Mouse (Mus musculus) brown adipose tissue, adult 24 weeks (tissue): ENCODE results near the gene Brat1. TPM values are rescaled to one million over a fixed set of nuclear protein-coding genes. Genes with fewer than 3 reads are reported as not detected.

Experiments
- H3K27ac ChIP-seq: fragments of 200-500 bp; replicated peaks from 2 replicates; pipeline ENCODE4 v1.5.1; 2012; ENCODE audit warnings: low read depth, mild to moderate bottlenecking, low read length
- H3K4me1 ChIP-seq: fragments of 200-500 bp; 2 replicates; pipeline ENCODE4 v1.6.1; 2012; ENCODE audit warnings: low read length, mixed read lengths; ENCODE audit not compliant: control insufficient read depth, insufficient read depth, insufficient read length
- H3K4me3 ChIP-seq: fragments of 200-500 bp; 2 replicates; pipeline ENCODE4 v1.5.1; 2012; ENCODE audit warnings: low read depth, mild to moderate bottlenecking, low read length, moderate library complexity; ENCODE audit not compliant: insufficient read depth
- polyA plus RNA-seq: library from polyadenylated mRNA; stranded (reverse); fragments of >200 nt; gene quantifications from 2 replicates; pipeline ENCODE4 v1.2.4, GENCODE M21; 2012; ENCODE audit not compliant: missing spikeins, insufficient read depth, insufficient read length

Gene Brat1
- polyA plus RNA-seq, 1 experiment, result 5.1 TPM

DNA sequence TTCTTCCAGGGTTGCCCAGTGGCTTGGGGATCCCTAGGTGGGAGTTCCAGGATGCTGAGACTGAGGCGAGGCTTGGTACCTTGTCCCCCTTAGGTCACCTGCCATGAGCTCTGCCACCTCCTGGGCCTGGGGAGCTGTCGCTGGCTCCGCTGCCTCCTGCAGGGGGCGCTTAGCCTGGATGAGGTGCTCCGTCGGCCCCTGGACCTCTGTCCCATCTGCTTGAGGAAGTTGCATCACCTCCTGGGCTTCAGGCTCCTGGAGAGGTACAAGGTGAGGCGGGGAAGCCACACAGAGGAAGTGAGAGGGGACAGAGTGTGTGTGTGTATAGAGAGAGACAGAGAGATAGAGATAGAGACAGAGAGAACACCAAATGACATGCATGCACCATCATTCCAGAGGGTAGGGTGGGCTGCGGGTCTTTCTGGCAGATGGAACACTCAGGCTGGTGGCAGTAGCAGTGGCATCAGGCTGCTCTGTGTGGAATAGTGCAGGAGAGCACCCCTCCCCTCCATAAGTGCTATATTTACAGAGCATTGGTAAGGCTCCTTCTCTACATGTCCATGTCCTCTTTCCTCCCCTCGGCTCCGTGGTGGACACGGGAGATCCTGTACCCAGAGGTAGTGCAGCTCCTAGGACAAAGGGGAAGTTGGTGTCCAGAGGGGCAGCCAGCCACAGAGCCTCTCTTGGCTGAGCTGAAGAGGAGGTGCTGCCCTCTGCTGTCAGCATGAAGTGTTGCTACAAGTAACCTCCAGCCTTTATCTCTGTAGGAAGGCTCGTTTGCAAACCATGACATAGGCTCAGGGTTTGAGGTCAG is 44.5 kb downstream of the Brat1 start:
- Histone ChIP-seq H3K27ac (peak overlapping the region; percentile 61; the same call in 1 of the 2 replicates), H3K4me3 (peak overlapping the region; percentile 54), H3K4me1 (peaks cover 9% of the 10 kb centered on the region)

DNA sequence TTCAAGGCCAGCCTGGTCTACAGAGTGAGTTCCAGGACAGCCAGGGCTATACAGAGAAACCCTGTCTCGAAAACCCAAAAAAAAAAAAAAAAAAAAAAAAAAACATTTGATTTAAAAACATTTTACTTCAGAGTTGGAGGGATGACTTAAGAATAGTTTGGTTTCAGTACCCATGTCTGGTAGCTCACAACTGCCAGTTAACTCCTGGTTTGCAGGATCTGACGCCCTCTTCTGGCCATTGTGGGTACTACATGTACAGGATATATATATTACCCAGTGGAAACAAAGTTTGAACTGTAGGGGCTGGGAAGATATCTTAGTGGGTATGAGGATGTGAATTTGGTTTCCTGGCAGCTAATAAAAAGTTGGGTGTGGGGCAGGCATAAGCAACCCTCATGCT is 46.1 kb downstream of the Brat1 start:
- Histone ChIP-seq H3K4me3 (no peak overlapping the region), H3K4me1 (peaks cover 9% of the 10 kb centered on the region), H3K27ac (no peak overlapping the region)

DNA sequence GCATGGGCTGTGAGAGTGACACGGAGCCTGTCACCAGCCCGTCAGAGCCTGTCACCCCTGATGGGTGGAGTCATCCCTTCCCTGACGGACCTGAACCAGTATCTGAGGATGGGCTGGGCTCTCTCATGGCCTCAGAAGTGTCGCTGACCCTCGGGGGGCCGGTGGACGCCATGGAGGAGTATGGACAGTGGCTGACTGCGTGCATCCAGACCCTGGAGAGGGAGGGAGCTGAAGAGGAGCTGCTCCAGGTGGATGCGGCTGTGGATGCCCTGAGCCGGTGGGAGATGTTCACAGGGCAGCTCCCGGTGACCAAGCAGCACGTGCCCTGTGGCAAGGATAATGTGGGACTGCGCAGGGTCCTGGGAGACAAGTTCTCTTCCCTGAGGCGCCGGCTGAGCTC is 47.2 kb downstream of the Brat1 start:
- Histone ChIP-seq H3K4me3 (no peak overlapping the region), H3K27ac (no peak overlapping the region), H3K4me1 (peaks cover 9% of the 10 kb centered on the region)

- Histone ChIP-seq H3K4me3 (no peak overlapping the region), H3K27ac (peak overlapping the region; percentile 40; the same call in 1 of the 2 replicates), H3K4me1 (peaks cover 9% of the 10 kb centered on the region)
Observed at GRCm38 (mm10) chr5:140752639-140753038, 47.8 kb downstream of the Brat1 start.

- no peak overlapping the region for H3K4me3 ChIP-seq
- H3K27ac ChIP-seq, result peak overlapping the region; percentile 40; the same call in 1 of the 2 replicates
- H3K4me1 ChIP-seq, result peaks cover 9% of the 10 kb centered on the region
Observed at GRCm38 (mm10) chr5:140753223-140753622, 48.4 kb downstream of the Brat1 start.

DNA sequence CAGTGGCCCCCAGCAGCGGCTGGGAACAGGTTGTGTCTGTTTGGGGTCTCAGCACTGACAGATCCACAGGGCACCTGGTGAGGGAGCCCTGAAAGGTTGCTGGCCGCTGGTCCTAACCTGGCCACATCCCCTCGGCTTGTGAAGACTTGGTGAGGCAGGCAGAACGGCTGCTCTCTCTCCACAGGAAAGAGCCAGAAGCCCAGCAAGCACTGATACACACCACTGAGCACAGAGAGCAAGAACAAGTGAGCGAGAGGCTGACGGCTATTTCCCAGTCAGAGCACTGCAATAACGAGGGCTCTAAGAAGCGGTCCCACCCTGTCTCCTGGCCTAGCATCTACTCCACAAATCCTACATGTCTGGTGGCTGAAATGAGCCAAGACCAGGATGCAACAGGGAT is 54.1 kb downstream of the Brat1 start:
- peaks cover 8% of the 10 kb centered on the region for H3K4me1 ChIP-seq
- no peak overlapping the region for H3K4me3 ChIP-seq
- no peak overlapping the region for H3K27ac ChIP-seq

DNA sequence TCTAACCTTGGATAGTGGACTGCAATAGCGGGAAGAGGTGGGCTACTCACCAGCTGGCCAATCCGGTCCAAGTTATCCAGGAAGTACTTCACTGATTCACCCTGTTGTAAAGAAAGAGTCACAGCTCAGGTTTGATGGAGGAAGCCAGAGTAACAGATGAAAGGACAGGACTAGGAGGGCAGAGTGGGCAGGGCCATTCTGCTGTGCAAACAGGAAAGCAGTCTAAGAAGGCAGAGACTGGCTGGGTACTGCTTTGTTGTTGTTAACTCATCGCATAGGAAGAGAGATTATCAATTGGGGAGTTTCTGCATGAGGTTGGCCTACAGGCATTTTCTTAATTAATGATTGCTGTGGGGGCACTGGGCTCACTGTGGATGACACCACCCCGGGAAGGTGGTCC is 57.7 kb downstream of the Brat1 start:
- no peak overlapping the region for H3K4me3 ChIP-seq
- peaks cover 32% of the 10 kb centered on the region for H3K4me1 ChIP-seq
- peak overlapping the region; percentile 92 for H3K27ac ChIP-seq

- peak overlapping the region; percentile 92 for H3K27ac ChIP-seq
- H3K4me3 ChIP-seq, result no peak overlapping the region
- H3K4me1 ChIP-seq, result peaks cover 42% of the 10 kb centered on the region
Observed at GRCm38 (mm10) chr5:140764921-140765613, 60.3 kb downstream of the Brat1 start.

DNA sequence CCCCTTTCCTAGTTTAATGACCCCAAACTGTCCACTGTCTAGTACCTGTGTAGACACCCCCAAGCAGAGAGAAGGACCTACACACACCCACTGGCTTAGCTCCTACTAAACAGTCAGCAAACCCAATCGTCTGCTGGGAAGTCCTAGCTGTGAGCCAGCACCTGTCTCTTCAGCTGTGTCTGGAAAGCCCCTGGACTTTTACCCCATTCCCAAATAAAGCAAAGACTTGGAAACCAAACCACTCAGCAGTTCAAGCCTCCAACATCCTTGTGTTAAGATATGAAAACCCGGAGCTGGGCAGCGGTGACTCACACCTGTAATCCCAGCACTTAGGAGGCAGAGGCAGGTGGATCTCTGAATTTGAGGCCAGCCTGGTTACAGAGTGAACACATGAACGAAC is 61.8 kb downstream of the Brat1 start:
- H3K27ac ChIP-seq, result peak overlapping the region; percentile 92
- H3K4me3 ChIP-seq, result no peak overlapping the region
- peaks cover 45% of the 10 kb centered on the region for H3K4me1 ChIP-seq

- Histone ChIP-seq H3K4me1 (peaks cover 50% of the 10 kb centered on the region), H3K4me3 (no peak overlapping the region), H3K27ac (peak overlapping the region; percentile 92)
Observed at GRCm38 (mm10) chr5:140767704-140768141, 62.9 kb downstream of the Brat1 start.

- Histone ChIP-seq H3K4me3 (no peak overlapping the region), H3K27ac (peak overlapping the region; percentile 92), H3K4me1 (peaks cover 52% of the 10 kb centered on the region)
Observed at GRCm38 (mm10) chr5:140768333-140768732, 63.5 kb downstream of the Brat1 start.

Other genes with a start within 250 kb of the Brat1 start
- gene Chst12, start 199.5 kb upstream of the Brat1 start, polyA plus RNA-seq, result 11.4 and 23.1 TPM in 2 replicates
- gene Grifin, start 139.9 kb upstream of the Brat1 start, polyA plus RNA-seq, result not detected in 2 replicates
- gene Lfng, start 97.7 kb upstream of the Brat1 start, polyA plus RNA-seq, result 4.6 and 29.0 TPM in 2 replicates
- 4.8 and 5.2 TPM in 2 replicates for gene Ttyh3, start 56.0 kb upstream of the Brat1 start, polyA plus RNA-seq
- gene Iqce, start 2.6 kb upstream of the Brat1 start, polyA plus RNA-seq, result 2.4 and 3.1 TPM in 2 replicates
- 0.63 TPM in 1 of 2 replicates, not detected in the other for gene Amz1, start 19.1 kb downstream of the Brat1 start, polyA plus RNA-seq
- gene Gna12, start 125.4 kb downstream of the Brat1 start, polyA plus RNA-seq, result 44.5 and 61.4 TPM in 2 replicates